In the genomic region with DNA sequence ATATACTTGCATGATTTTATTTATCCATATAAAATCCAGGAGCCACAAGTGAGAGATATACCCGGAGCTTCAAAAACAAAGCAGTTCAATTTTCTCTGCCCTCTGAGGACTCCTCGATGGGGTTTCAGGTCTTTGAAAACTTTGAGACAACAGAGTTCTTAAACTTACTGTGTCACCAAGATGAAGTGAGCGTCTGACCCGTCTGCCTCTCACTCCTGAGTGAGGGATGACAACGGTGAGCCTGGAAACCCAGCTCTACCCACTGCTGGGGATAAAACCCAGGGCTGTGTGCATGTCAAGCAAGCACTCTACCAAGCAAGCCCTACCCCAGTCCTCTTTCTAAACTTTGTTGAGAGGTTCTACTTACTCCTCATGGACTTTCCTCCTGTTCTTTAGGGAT, we compare ENCODE assay signal across 35 mouse cellular contexts. TPM values are rescaled to one million over a fixed set of nuclear protein-coding genes. Genes with fewer than 3 reads are reported as not detected.
"Had no signal": no experiment of that assay in that cellular context is flagged by ENCODE, and none has a peak within 500 bp of the region (broad histone marks: within the 10 kb centered on the region; RNA-seq: fewer than 3 reads in every experiment).

No protein-coding gene starts in this region.

- H3K27ac ChIP-seq: left cerebral cortex, adult 2 months; limb, embryonic 10.5 days; limb, embryonic 12.5 days; limb, embryonic 13.5 days; limb, embryonic 15.5 days; liver, embryonic 12.5 days; liver, embryonic 13.5 days; liver, embryonic 14.5 days; liver, embryonic 15.5 days; macrophage; midbrain, embryonic 10.5 days; midbrain, embryonic 12.5 days; midbrain, embryonic 13.5 days; midbrain, embryonic 15.5 days; neural tube, embryonic 12.5 days had no signal

- H3K27me3 ChIP-seq: limb, embryonic 12.5 days; limb, embryonic 13.5 days; limb, embryonic 15.5 days; liver, embryonic 12.5 days; liver, embryonic 13.5 days; liver, embryonic 15.5 days; lung, embryonic 15.5 days; megakaryocyte, embryonic 14.5 days; midbrain, embryonic 12.5 days; midbrain, embryonic 13.5 days; midbrain, embryonic 15.5 days; neural tube, embryonic 12.5 days had no signal

- H3K36me3 ChIP-seq: limb, embryonic 10.5 days; limb, embryonic 12.5 days; limb, embryonic 13.5 days; limb, embryonic 15.5 days; liver, embryonic 12.5 days; liver, embryonic 13.5 days; liver, embryonic 15.5 days; lung, embryonic 15.5 days; midbrain, embryonic 10.5 days; midbrain, embryonic 12.5 days; midbrain, embryonic 13.5 days; midbrain, embryonic 15.5 days; neural tube, embryonic 12.5 days had no signal

- H3K4me1 ChIP-seq: limb, embryonic 13.5 days; limb, embryonic 15.5 days; liver, embryonic 12.5 days; liver, embryonic 13.5 days; liver, embryonic 15.5 days; lung, embryonic 15.5 days; megakaryocyte, embryonic 14.5 days; midbrain, embryonic 12.5 days; midbrain, embryonic 13.5 days; midbrain, embryonic 15.5 days; neural tube, embryonic 12.5 days had no signal

- ATAC-seq: liver, embryonic 12.5 days; liver, postnatal 0 days; lung, postnatal 0 days; midbrain, embryonic 13.5 days; midbrain, embryonic 15.5 days; midbrain, embryonic 16.5 days had no signal

- H3K9ac ChIP-seq: limb, embryonic 12.5 days; limb, embryonic 13.5 days; limb, embryonic 15.5 days; liver, embryonic 12.5 days; liver, embryonic 13.5 days; liver, embryonic 14.5 days; liver, embryonic 15.5 days; liver, postnatal 0 days; lung, embryonic 14.5 days; lung, embryonic 15.5 days; midbrain, embryonic 12.5 days; midbrain, embryonic 13.5 days; midbrain, embryonic 15.5 days; neural tube, embryonic 12.5 days had no signal

- H3K9me3 ChIP-seq: limb, embryonic 10.5 days; limb, embryonic 12.5 days; limb, embryonic 13.5 days; limb, embryonic 15.5 days; liver, embryonic 12.5 days; liver, embryonic 13.5 days; lung, embryonic 15.5 days; midbrain, embryonic 10.5 days; midbrain, embryonic 12.5 days; midbrain, embryonic 13.5 days; midbrain, embryonic 15.5 days; neural tube, embryonic 12.5 days had no signal

- H3K4me2 ChIP-seq: limb, embryonic 12.5 days; limb, embryonic 13.5 days; limb, embryonic 15.5 days; liver, embryonic 11.5 days; liver, embryonic 12.5 days; liver, embryonic 13.5 days; liver, embryonic 15.5 days; lung, embryonic 14.5 days; lung, embryonic 15.5 days; midbrain, embryonic 12.5 days; midbrain, embryonic 13.5 days; midbrain, embryonic 15.5 days; neural tube, embryonic 12.5 days had no signal

- H3K4me3 ChIP-seq: left cerebral cortex, adult 2 months; limb, embryonic 10.5 days; limb, embryonic 12.5 days; limb, embryonic 13.5 days; limb, embryonic 15.5 days; liver, embryonic 12.5 days; liver, embryonic 13.5 days; liver, embryonic 15.5 days; lung, embryonic 15.5 days; megakaryocyte, embryonic 14.5 days; midbrain, embryonic 10.5 days; midbrain, embryonic 12.5 days; midbrain, embryonic 13.5 days; midbrain, embryonic 15.5 days; myocyte; neural tube, embryonic 12.5 days had no signal

- DNase-seq: left cerebral cortex, postnatal 4 days; liver; liver, embryonic 13.5 days; liver, postnatal 0 days; lung, adult 18-20 months; lung, adult 2 months; lung, embryonic 14.5 days; lung, postnatal 10 days; lung, postnatal 14 days; lung, postnatal 36 days; lung, postnatal 4 days had no signal

RNA-seq across cellular contexts. Expression of a gene that starts 49.0 kb away (rescaled TPM):
- total RNA-seq: megakaryocyte progenitor cell, adult 5-6 weeks; megakaryocyte, adult 5-6 weeks; megakaryocyte-erythroid progenitor cell, adult 5-6 weeks; monocyte, adult 5-6 weeks had no signal
- polyA plus RNA-seq: macrophage had no signal
